Mouse (Mus musculus) thymus, adult 2 months (tissue): Measurements from ENCODE around the gene Cycs. TPM values are rescaled to one million over a fixed set of nuclear protein-coding genes. Genes with fewer than 3 reads are reported as not detected.

ENCODE experiments used
- DNase-seq: peaks from one replicate; pipeline ENCODE4 v3.0.0; 2021
- H3K27ac ChIP-seq: fragments of 200-500 bp; 2 replicates; pipeline ENCODE4 v1.5.1; 2012; ENCODE audit warnings: low read length, control low read depth; ENCODE audit not compliant: control insufficient read depth, insufficient read depth
- H3K27me3 ChIP-seq: fragments of 200-500 bp; 2 replicates; pipeline ENCODE4 v1.6.1; 2012; ENCODE audit warnings: mild to moderate bottlenecking, low read length, moderate library complexity, mixed read lengths; ENCODE audit not compliant: control insufficient read depth, insufficient read depth
- H3K36me3 ChIP-seq: fragments of 200-500 bp; 2 replicates; pipeline ENCODE4 v1.6.1; 2012; ENCODE audit warnings: mild to moderate bottlenecking, low read length, moderate library complexity; ENCODE audit not compliant: control insufficient read depth, insufficient read depth
- H3K4me1 ChIP-seq: fragments of 200-500 bp; replicated peaks from 2 replicates; pipeline ENCODE4 v1.6.1; 2012; ENCODE audit warnings: low read length; ENCODE audit not compliant: control insufficient read depth, insufficient read depth
- H3K4me3 ChIP-seq: fragments of 200-500 bp; 2 replicates; pipeline ENCODE4 v1.5.1; 2012; ENCODE audit warnings: mild to moderate bottlenecking, low read length, control low read depth, moderate library complexity; ENCODE audit not compliant: control insufficient read depth, insufficient read depth
- CTCF ChIP-seq: fragments of 200-500 bp; IDR thresholded peaks from 2 replicates; pipeline ENCODE4 v1.5.1; 2012; ENCODE audit warnings: mild to moderate bottlenecking, control low read depth, low read length, moderate library complexity, borderline replicate concordance; ENCODE audit not compliant: control insufficient read depth, poor library complexity, insufficient read depth; ENCODE audit errors: extremely low read depth
- POLR2A ChIP-seq: fragments of 200-500 bp; IDR thresholded peaks from 2 replicates; pipeline ENCODE4 v1.6.1; 2012; ENCODE audit warnings: mild to moderate bottlenecking, low read length, control low read depth, moderate library complexity; ENCODE audit not compliant: control insufficient read depth, poor library complexity, insufficient read depth; ENCODE audit errors: extremely low read depth
- WGBS: fragments of 180-500 bp; shearing (Covaris S2); methylation state at CpG from one replicate; pipeline ENCODE4 v1.1.7; 2018; 5-methylcytosine and 5-hydroxymethylcytosine counted together
- polyA plus RNA-seq: library from polyadenylated mRNA; depleted of rRNA; stranded (reverse); fragments of >200 nt; gene quantifications from 2 replicates; pipeline ENCODE4 v1.2.3, GENCODE M21; 2012; rRNA removed

The Cycs gene
- polyA plus RNA-seq, 1 experiment, result 5.2 TPM

DNA sequence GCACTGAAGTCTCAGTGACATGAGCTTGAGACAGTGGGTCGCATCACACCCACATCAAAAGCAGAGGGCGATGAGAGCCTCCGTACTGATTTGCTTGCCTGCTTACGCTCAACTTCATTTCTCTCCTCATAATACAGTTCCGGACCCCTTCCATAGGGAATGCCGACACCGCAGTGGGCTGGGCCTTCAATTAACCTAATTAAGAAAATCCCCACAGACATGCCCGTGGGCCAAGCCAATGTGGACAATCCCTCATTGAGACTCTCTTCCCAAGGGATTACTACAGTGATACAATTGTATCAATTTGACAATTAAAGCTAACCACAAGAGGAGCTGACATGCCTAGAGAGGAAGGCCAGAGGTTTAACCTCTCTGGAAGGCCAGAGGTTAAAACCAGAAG, 40.5 kb downstream of the Cycs start:
- no peaks in the 10 kb centered on the region for H3K36me3 ChIP-seq
- no peak overlapping the region for H3K27ac ChIP-seq
- no peak for TF ChIP-seq POLR2A
- no peak for TF ChIP-seq CTCF
- DNase-seq, result no peak
- 74% methylated on average over 8 of the region's 8 CpGs for WGBS
- H3K4me3 ChIP-seq, result no peak overlapping the region
- H3K27me3 ChIP-seq, result no peaks in the 10 kb centered on the region
- H3K4me1 ChIP-seq, result no peaks in the 10 kb centered on the region

DNA sequence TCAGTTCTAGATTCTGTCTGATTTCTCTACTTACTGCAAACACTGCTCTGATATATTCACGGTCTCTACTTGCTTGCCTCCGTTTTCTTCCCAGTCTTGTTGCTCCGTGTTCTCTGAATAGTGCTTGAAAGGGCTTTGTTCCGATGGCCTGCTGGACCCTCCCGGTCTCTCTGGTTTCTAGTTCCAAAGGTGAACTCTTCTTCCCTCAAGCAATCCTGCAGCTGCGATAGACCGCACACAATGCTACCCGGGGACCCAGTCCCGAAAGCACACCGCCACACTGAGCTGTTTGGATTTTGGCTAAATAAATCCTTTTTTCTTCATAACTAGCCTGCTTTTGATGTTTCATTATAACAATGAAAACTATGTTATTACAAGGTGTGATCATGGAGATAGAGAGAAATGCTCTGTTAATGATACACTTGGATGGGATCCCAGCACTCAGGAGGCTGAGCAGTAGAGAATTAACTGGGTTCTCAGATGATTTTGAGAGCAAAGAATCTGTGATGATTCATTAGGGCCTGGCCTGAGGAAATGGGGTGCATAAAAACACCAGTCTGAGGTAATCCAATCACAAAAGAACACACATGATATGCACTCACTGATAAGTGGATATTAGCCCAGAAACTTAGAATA, 42.0 kb downstream of the Cycs start:
- Histone ChIP-seq H3K27ac (no peak overlapping the region), H3K4me1 (no peaks in the 10 kb centered on the region; the same call in 1 of the 2 replicates), H3K36me3 (no peaks in the 10 kb centered on the region), H3K27me3 (no peaks in the 10 kb centered on the region), H3K4me3 (no peak overlapping the region)
- TF ChIP-seq CTCF (no peak), POLR2A (no peak)
- DNase-seq, result no peak
- 96% methylated on average over 10 of the region's 10 CpGs for WGBS

DNA sequence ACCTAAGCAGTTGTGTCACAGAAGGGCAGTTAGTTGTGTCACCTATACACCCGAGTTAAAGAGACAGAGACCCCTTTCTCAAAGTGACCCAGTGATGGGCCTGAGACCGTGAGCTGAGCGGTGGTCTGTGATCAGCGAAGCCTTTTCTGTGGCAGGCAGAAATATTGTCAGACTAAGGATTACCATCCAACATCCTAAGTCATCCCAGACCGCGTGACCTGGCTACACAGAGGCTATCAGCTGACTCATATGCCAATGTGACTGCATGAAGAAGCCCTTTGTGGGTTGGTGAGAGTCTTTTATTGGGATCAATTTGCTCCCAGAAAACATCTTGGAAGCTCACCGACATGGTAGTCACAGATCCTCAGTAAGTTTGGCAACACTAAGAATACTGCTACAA, 43.6 kb downstream of the Cycs start:
- WGBS, result 97% methylated on average over 7 of the region's 7 CpGs
- no peak overlapping the region for H3K4me3 ChIP-seq
- TF ChIP-seq CTCF (no peak), POLR2A (no peak)

DNA sequence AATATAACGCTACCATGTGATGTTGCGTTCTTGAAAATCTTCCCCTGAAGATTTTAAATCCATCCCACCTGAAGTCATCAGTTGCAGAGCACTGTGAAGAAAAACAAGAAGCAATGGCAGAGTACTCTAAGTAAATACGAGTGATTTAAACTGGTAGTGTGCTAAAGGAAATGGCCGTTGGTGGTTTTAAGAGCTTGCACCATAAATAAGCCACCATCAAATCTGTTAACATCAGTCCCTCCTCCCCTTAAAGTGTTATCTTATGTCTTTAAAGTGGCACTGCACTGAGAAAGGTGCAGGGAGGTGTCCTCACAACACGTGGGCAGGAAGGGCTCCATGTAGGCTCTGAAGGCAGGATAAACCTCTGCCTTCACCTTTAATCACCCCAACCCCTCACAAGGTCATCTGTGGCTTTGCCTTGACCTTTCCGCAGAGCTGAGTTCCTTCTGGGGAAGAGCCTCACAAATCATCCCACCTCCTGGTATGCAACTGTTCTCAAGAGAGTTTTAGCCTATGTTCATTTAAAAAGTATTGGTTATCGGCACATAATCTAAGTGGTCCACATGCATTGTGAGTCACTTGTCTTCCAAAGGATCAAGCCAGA, 44.7 kb downstream of the Cycs start:
- no peak overlapping the region for H3K4me3 ChIP-seq
- DNase-seq, result no peak
- TF ChIP-seq POLR2A (no peak), CTCF (no peak)
- H3K36me3 ChIP-seq, result no peaks in the 10 kb centered on the region
- no peaks in the 10 kb centered on the region; the same call in 1 of the 2 replicates for H3K4me1 ChIP-seq
- no peak overlapping the region for H3K27ac ChIP-seq
- whole genome bisulfite sequencing, result 30% methylated on average over 7 of the region's 7 CpGs
- H3K27me3 ChIP-seq, result no peaks in the 10 kb centered on the region

More for the DNA sequence above, 43.6 kb downstream of the Cycs start:
- no peak overlapping the region for H3K27ac ChIP-seq
- H3K36me3 ChIP-seq, result no peaks in the 10 kb centered on the region
- H3K4me1 ChIP-seq, result no peaks in the 10 kb centered on the region; the same call in 1 of the 2 replicates
- no peaks in the 10 kb centered on the region for H3K27me3 ChIP-seq
- no peak for DNase-seq

DNA sequence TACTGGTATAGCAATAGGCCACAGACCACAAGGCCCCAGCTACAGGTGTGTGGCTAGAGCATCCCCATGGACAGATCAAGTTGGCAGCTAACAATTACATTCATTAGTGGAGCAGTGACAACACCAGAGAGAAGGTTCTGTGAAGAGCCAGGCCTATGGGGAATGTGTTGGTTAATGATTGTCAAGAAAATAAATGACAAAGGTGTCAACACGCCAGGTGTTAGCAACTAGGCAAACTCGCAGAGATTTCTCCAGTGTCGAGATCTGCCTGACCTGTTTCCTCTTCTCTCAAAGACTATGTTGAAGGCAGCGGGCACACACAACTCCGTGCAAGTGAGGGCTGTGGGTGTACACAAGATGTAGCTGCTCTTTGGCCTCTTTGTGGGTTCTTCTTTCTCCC, 46.2 kb downstream of the Cycs start:
- H3K27me3 ChIP-seq, result no peaks in the 10 kb centered on the region
- no peak for DNase-seq
- WGBS, result 45% methylated on average over 5 of the region's 5 CpGs
- TF ChIP-seq CTCF (no peak), POLR2A (no peak)
- no peak overlapping the region for H3K27ac ChIP-seq
- H3K4me3 ChIP-seq, result no peak overlapping the region
- H3K36me3 ChIP-seq, result no peaks in the 10 kb centered on the region
- no peaks in the 10 kb centered on the region; the same call in 1 of the 2 replicates for H3K4me1 ChIP-seq

DNA sequence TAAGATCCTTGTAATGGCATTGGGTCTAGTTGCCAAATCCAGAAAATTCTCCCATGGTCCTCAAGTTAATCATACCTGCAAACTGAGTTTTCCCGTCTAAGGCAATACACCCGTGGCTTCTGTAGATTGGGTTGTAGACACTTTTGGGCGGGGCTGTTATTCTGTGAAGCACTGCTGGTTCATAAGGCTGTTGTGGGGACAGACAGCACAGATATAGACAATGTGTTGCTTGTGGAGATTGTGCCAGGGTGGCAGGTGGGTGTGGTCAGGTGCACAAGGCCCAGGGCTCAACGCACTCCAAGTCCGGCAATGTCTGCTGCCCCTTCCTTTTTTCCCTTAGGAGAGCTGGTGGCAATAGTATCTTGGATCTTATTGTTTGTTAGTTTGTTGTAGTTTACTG, 48.0 kb downstream of the Cycs start:
- H3K4me1 ChIP-seq, result no peaks in the 10 kb centered on the region; the same call in 1 of the 2 replicates
- TF ChIP-seq POLR2A (no peak), CTCF (no peak)
- WGBS, result 94% methylated on average over 5 of the region's 5 CpGs
- H3K27ac ChIP-seq, result no peak overlapping the region
- H3K27me3 ChIP-seq, result no peaks in the 10 kb centered on the region
- no peak overlapping the region for H3K4me3 ChIP-seq
- H3K36me3 ChIP-seq, result no peaks in the 10 kb centered on the region
- DNase-seq, result no peak

Other genes with a start within 250 kb of the Cycs start
- 6.7 and 8.2 TPM in 2 replicates for gene Osbpl3, start 110.3 kb downstream of the Cycs start, polyA plus RNA-seq
- gene 4921507P07Rik, start 30.1 kb upstream of the Cycs start, polyA plus RNA-seq, result 0.20 and 0.22 TPM in 2 replicates
- gene Npvf, start 87.9 kb upstream of the Cycs start, polyA plus RNA-seq, result not detected in 2 replicates